Mouse (Mus musculus): ENCODE data around the gene Gm43638. TPM values are rescaled to one million over a fixed set of nuclear protein-coding genes. Genes with fewer than 3 reads are reported as not detected.
"Not testable (repeated sequence)": the region's sequence is repeated elsewhere in the genome, so short reads cannot be mapped to it uniquely, and the experiment has no call there.

The Gm43638 gene
- polyA plus RNA-seq, 1 experiment from 2014 or later = not detected

DNA sequence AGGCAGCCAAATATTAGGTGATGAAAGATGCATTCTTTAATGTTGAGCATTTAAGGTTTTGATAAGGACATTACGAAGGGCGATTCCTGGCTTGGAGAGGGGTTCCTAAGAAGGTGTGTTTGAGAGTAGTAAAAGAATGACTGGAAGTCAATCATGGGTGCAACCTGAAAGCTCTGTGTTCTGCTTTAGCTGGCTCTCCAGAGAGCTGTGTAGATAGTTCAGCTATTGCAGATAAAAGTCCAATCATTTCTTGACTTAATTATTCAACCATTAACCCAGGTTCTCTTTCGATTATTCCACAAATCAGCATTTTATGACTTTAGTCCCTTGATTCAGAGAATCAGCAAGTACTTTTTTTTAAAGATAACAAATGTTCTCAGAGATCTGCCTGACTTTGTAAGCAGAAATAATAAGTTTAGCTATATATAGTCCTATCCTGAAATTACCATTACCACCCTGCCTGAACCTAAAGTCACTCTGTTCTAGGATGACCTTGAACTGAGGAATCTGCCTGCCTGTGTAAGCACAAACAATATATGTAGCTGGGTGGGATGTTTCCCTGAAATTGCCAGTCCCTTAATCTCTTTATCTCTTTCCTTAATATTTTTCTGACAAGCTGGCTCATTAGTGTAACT is 30.3 kb downstream of the Gm43638 start:
- no peak overlapping the region for H3K4me2 ChIP-seq (replicated peaks)
- ATAC-seq = peak; percentile 77
- no peak overlapping the region for H3K4me3 ChIP-seq (replicated peaks)
- H3K36me3 ChIP-seq = no peaks in the 10 kb centered on the region
- no peak overlapping the region for H3K9ac ChIP-seq
- WGBS = 58% methylated on average over 3 of the region's 3 CpGs
- no peaks in the 10 kb centered on the region for H3K4me1 ChIP-seq (replicated peaks)
- no peaks in the 10 kb centered on the region for H3K9me3 ChIP-seq
- H3K27me3 ChIP-seq (replicated peaks) = no peaks in the 10 kb centered on the region
- H3K27ac ChIP-seq = 0 out of 2 replicates have a peak overlapping the region, but pooled peaks have one; percentile 27

DNA sequence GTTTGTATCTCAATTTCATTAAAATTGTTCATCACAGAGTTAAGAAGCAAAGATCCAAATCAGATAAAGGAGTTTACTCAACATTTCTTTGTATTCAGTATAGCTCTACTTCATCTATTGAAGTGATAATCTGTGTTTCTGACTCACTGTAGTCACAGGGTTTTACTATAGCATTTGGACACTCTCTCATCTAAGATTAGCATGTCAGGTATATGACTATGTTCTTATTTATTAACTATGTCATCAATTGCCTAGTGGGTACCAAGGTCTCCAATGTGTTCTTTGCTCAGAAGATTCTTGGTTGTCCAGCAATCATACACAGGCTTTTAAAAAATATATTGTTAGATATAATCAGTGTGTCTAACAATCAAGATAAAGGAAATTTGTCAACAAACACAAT is 31.1 kb downstream of the Gm43638 start:
- no peak overlapping the region for H3K4me3 ChIP-seq (replicated peaks)
- no peak overlapping the region for H3K9ac ChIP-seq
- ATAC-seq = 0 out of 2 replicates have a peak, but pooled peaks have one; percentile 40
- no peaks in the 10 kb centered on the region for H3K27me3 ChIP-seq (replicated peaks)
- no peaks in the 10 kb centered on the region for H3K4me1 ChIP-seq (replicated peaks)
- no peak overlapping the region for H3K27ac ChIP-seq
- H3K4me2 ChIP-seq (replicated peaks) = no peak overlapping the region
- H3K36me3 ChIP-seq = no peaks in the 10 kb centered on the region
- no peaks in the 10 kb centered on the region for H3K9me3 ChIP-seq

- not testable (repeated sequence) for ATAC-seq
- WGBS = 90% methylated on average over 4 of the region's 5 CpGs
Measured at GRCm38 (mm10) chr5:87452514-87452913, 34.1 kb downstream of the Gm43638 start.

DNA sequence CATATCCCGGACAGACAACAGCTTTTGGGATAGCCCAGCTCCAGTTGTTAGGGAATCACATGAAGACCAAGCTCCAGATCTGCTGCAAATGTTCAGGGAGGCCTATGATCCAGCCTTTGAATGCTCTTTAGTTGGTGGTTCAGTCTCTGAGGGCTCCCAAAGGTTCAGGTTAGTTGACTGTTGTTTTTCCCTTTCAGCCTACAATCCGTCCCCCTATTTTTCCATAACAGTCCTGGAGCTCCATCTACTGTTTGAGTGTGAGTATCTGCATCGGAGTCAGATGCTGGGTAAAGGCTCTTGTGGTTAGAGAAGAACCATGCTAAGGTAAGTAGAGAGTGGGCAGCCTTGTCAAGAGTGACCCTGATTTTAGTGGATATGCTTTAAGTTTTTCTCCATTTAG is 50.3 kb downstream of the Gm43638 start:
- Histone ChIP-seq H3K4me2 (replicated peaks) (no peak overlapping the region), H3K27me3 (replicated peaks) (no peaks in the 10 kb centered on the region), H3K27ac (no peak overlapping the region), H3K4me3 (replicated peaks) (no peak overlapping the region), H3K4me1 (replicated peaks) (no peaks in the 10 kb centered on the region), H3K9me3 (no peaks in the 10 kb centered on the region), H3K36me3 (no peaks in the 10 kb centered on the region), H3K9ac (no peak overlapping the region)
- ATAC-seq = peak; percentile 82
- 40% methylated on average over 3 of the region's 3 CpGs for WGBS

More at GRCm38 (mm10) chr5:87452514-87452913, 34.1 kb downstream of the Gm43638 start:
- H3K36me3 ChIP-seq; H3K9ac ChIP-seq; H3K4me3 ChIP-seq (replicated peaks); H3K4me1 ChIP-seq (replicated peaks); H3K27ac ChIP-seq; H3K27me3 ChIP-seq (replicated peaks); H3K4me2 ChIP-seq (replicated peaks); H3K9me3 ChIP-seq: not testable (repeated sequence)

- WGBS = 88% methylated on average over 3 of the region's 3 CpGs
- no peak for ATAC-seq
- H3K36me3 ChIP-seq = no peaks in the 10 kb centered on the region
Measured at GRCm38 (mm10) chr5:87425676-87426075, 60.9 kb downstream of the Gm43638 start.

DNA sequence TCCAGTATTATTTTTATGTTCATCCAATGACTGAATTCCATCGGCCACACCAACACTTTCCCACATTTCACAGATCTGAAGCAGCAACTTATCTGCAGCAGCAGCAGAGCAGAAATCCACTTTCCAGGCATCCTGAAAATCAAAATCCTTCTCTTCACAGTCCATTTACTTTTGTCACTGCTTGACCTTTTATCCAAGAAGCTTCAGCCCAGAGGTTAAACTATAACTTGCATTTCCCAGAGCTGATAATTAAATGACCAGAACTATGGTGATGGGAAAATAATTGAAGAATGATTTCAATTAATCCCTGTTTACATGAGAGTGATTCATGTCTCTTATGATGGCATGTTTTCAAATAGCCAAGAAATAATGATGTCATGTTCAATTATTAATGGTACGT is 62.6 kb downstream of the Gm43638 start, which contains the start of gene Ugt2b38:
Gene Ugt2b38, minus strand, starts transcription at position 163 of the 400 bp plus-strand sequence.
- H3K9me3 ChIP-seq; H3K9ac ChIP-seq; H3K27ac ChIP-seq; H3K4me1 ChIP-seq (replicated peaks); H3K36me3 ChIP-seq; H3K4me2 ChIP-seq (replicated peaks); H3K27me3 ChIP-seq (replicated peaks); H3K4me3 ChIP-seq (replicated peaks); ATAC-seq: not testable (repeated sequence)
- 91% methylated on average over 1 of the region's 2 CpGs for WGBS

More at GRCm38 (mm10) chr5:87425676-87426075, 60.9 kb downstream of the Gm43638 start:
- no peak overlapping the region for H3K4me2 ChIP-seq (replicated peaks)
- no peak overlapping the region for H3K4me3 ChIP-seq (replicated peaks)
- H3K27ac ChIP-seq = no peak overlapping the region
- no peaks in the 10 kb centered on the region for H3K27me3 ChIP-seq (replicated peaks)
- H3K9ac ChIP-seq = no peak overlapping the region
- no peaks in the 10 kb centered on the region for H3K4me1 ChIP-seq (replicated peaks)
- H3K9me3 ChIP-seq = no peaks in the 10 kb centered on the region

Other genes starting within 250 kb of the Gm43638 start
- not detected in 2 replicates for gene Ugt2b37, start 232.0 kb downstream of the Gm43638 start, polyA plus RNA-seq (2015; fragmentation: Nextera tagmentation; extraction: Ambion mirVana)
- gene Ugt2a3, start 149.6 kb downstream of the Gm43638 start, polyA plus RNA-seq (2015; fragmentation: Nextera tagmentation; extraction: Ambion mirVana) = 3.1 and 3.6 TPM in 2 replicates
- gene Ugt2b38, start 62.6 kb downstream of the Gm43638 start, polyA plus RNA-seq (2015; fragmentation: Nextera tagmentation; extraction: Ambion mirVana) = not detected in 2 replicates
- not detected in 2 replicates for gene Ugt2a2, start 4.5 kb downstream of the Gm43638 start, polyA plus RNA-seq (2015; fragmentation: Nextera tagmentation; extraction: Ambion mirVana)
- not detected in 2 replicates for gene Ugt2a1, start 4.1 kb upstream of the Gm43638 start, polyA plus RNA-seq (2015; fragmentation: Nextera tagmentation; extraction: Ambion mirVana)
- gene Sult1b1, start 51.4 kb upstream of the Gm43638 start, polyA plus RNA-seq (2015; fragmentation: Nextera tagmentation; extraction: Ambion mirVana) = 43.0 and 49.7 TPM in 2 replicates
- gene Sult1d1, start 82.2 kb upstream of the Gm43638 start, polyA plus RNA-seq (2015; fragmentation: Nextera tagmentation; extraction: Ambion mirVana) = 43.6 and 56.5 TPM in 2 replicates
- gene Sult1e1, start 104.8 kb upstream of the Gm43638 start, polyA plus RNA-seq (2015; fragmentation: Nextera tagmentation; extraction: Ambion mirVana) = not detected in 2 replicates
- not detected in 2 replicates for gene Csn1s1, start 179.4 kb upstream of the Gm43638 start, polyA plus RNA-seq (2015; fragmentation: Nextera tagmentation; extraction: Ambion mirVana)
- not detected in 2 replicates for gene Csn2, start 212.8 kb upstream of the Gm43638 start, polyA plus RNA-seq (2015; fragmentation: Nextera tagmentation; extraction: Ambion mirVana)